Mouse (Mus musculus) cerebellum, postnatal 25 days (tissue): ENCODE results near the gene L3mbtl3.

Experiments used
- DNase-seq, 2 experiments: peaks; one replicate each; pipeline ENCODE4 v3.0.0; 2021; ENCODE audit warnings: mixed read lengths in 2 of 2

L3mbtl3 gene

GRCm38 (mm10) chr10:26238559-26238958 is 137.2 kb downstream of the L3mbtl3 start:
- no peak for DNase-seq

- DNase-seq, result no peak
These were observed 143.6 kb downstream of the L3mbtl3 start for GRCm38 (mm10) chr10:26232071-26232653.

- DNase-seq, result no peak
These were observed 146.3 kb downstream of the L3mbtl3 start, which contains the start of gene Samd3 for GRCm38 (mm10) chr10:26229488-26229887. Gene Samd3 (plus strand): TSS chr10:26229707.

DNA sequence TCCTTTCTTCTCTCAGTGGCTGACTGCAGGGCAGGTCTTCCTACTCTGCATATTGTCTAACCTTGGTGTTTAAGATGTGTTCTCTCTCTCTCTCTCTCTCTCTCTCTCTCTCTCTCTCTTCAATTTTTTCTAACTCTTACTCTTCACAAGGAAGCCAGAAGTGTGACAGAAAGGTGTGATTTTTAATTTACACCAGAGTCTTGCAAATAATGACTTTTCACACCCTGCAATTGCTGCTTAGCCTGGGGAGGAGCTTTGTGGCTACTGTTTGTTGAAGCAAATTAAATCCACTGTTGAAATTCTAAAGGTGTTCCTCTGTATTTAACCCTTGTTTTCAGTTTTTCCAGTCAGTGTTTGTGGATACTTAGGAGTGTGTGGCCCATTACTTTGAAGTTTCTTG is 147.6 kb downstream of the L3mbtl3 start:
- DNase-seq, result no peak

DNA sequence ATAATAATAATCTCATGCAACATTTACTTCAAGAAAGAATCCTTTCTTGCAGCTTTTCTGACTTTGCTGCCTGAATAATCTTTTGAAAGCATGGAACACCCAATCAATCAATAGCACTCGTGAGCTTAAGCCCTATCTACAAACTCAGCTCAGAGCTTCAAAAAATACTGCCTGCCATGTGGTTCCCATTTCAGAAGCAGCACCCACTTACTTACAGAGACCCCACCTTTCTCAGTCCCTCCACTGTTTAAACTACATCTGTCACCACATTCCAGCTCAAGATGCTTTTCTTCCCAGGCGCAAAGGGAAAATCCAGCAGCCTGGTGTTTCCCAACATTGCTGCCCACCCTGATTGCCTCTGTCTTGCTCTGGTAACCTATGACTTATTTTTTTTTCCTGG is 149.0 kb downstream of the L3mbtl3 start:
- no peak for DNase-seq

DNA sequence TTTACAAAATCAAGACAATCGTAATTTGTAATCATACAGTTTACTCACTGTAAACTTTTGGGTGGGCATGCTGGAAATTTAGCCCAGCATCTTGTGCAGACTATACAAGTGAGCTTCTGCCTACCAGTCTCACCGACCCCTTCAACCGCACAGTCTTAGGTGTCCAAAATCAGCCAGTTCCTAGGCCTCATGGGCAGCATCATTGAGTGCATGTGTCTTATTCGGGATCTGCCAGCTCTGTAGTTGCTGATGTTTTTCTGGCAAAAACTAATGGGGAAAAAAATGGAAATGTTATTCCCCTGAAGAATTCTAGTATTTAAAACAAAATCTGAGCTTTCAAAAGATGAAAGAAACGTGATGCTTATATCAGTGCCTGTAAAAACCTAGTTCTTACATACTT is 149.5 kb downstream of the L3mbtl3 start:
- no peak for DNase-seq
